Mouse (Mus musculus) urinary bladder, postnatal 4 days (tissue): ENCODE results near the gene Gtf2f2.

Source experiments
- DNase-seq, 2 experiments: peaks; one replicate each; pipeline ENCODE4 v3.0.0; 2021 to 2022; ENCODE audit warnings: low spot score in 2 of 2

The Gtf2f2 gene

GRCm38 (mm10) chr14:76010102-76011061 lies at the start of gene Gtf2f2:
TSS of gene Gtf2f2 (minus strand) at chr14:76010865.
- peak; percentile 93 to 96 for DNase-seq

DNA sequence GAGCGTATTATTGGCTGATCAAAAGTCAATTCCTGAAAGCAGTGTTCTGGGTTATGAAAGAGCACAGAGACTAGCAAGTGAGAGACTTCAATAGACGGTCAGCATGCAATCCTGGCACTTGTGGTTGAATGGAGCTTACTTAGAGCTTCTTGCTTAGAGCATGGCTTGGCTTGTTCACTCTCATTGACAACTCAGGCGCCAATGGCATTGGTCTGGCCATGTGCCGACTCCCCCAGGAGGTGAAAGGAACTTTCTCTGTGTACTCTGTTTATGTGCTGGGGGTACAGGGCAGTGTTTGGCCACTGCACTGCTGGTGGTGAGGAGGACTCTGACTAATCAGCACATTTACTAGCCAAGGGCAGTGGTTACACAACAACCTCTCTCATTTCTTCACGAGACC lies 48.8 kb upstream of the Gtf2f2 start:
- DNase-seq = no peak

- DNase-seq = no peak
These were observed 43.1 kb upstream of the Gtf2f2 start for GRCm38 (mm10) chr14:76053726-76054125.

GRCm38 (mm10) chr14:76051966-76052365 lies 41.3 kb upstream of the Gtf2f2 start:
- DNase-seq = no peak

- no peak for DNase-seq
These were observed 35.1 kb upstream of the Gtf2f2 start for GRCm38 (mm10) chr14:76045767-76046166.

GRCm38 (mm10) chr14:76044164-76044557 lies 33.5 kb upstream of the Gtf2f2 start:
- no peak for DNase-seq

DNA sequence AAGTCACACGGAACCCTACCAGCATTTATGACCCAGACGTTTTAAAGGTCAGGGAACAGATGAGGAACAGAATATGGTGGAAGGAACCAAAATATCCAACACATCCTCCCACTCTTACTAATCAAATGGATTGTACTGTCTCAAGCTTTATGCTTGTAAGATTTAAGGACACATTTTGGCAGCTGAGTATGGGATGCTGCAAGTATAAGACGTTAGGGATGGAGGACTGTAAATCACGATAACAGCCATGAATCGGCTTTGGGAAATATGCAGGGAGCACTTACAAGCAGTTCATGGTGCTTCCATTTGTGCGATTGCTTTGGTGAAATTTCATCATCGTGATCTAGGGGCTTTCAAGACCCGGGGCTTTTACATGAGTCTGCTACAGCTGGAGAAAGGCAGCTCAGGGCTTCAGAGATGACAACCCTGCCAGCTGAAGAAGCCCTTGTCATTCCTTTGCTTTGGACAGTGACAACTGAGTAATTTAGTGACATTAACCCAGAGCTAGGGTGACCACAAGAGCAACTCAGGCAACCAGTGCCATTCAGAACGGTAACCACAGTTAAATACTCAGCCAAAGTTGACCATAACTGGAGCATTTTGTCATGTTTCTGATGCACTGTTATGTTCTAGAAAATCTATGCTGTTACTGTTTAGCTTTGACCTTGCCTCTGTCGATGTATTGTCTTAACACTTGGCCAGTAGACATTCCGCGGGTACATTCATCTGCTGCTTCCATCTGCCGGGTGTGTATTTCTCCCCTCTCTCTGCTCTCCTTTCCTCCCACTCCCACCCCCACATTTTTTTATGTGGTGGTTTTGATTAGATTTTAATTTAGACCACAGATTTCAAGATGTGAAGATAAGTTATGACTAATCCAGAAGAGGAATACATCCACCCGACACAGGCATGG lies 32.8 kb upstream of the Gtf2f2 start:
- no peak for DNase-seq

DNA sequence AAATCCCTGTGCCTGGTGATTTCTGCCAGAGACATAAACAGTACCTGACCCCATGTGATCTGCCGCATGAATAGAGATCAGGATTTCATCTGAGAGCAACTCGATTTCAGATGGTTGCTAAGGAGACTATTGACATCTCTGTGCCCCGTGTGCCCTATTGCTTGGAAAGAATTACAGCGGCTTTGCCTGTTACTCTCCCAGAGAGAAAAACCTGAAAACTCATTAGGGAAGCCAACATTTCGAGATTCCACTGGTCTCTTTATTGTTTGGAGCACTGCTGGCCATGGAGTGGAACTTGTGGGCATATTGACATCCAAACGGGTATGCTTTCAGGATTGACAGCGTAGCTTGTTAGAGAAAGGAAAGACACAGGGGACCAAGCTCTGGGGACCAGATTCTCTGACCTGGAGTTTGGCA lies 22.6 kb upstream of the Gtf2f2 start:
- no peak for DNase-seq

GRCm38 (mm10) chr14:76032671-76033136 lies 22.0 kb upstream of the Gtf2f2 start:
- DNase-seq = no peak

DNA sequence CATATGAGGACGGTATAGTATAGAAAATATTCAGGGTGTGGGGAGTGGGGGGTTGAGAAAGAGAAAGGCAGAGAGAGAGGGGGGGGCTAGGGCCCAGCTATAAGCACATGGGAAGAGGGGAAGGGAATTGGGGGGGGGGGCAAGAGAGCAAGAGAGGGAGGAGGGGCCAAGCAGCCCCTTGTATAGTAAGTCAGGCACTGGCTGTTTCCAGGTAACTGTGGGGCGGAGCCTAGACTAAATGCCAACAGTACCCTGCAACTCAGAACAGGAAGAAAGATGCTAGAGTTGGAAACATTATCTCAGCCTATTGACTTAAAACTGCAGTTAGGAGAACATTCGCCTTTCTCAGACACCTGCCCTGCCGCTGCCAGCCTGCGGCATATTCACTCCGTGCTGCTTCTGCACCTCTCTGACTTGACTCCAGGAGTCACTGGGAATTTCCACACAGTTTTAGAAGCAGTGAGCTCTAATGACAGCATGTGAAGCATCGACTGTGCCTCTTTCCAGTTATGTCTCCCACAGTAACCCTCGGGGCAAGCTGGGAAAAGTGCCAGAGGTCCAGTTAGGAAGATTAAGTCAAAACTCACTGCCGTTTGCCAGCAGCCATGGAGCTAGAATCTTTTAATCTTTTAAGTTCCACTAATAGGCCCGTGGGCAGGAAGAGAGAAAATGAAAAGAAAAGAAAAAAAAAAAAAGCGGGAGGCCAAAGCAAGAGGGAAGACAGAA lies 20.6 kb upstream of the Gtf2f2 start:
- DNase-seq = no peak

- DNase-seq = no peak
These were observed 14.0 kb upstream of the Gtf2f2 start for GRCm38 (mm10) chr14:76024641-76025040.

DNA sequence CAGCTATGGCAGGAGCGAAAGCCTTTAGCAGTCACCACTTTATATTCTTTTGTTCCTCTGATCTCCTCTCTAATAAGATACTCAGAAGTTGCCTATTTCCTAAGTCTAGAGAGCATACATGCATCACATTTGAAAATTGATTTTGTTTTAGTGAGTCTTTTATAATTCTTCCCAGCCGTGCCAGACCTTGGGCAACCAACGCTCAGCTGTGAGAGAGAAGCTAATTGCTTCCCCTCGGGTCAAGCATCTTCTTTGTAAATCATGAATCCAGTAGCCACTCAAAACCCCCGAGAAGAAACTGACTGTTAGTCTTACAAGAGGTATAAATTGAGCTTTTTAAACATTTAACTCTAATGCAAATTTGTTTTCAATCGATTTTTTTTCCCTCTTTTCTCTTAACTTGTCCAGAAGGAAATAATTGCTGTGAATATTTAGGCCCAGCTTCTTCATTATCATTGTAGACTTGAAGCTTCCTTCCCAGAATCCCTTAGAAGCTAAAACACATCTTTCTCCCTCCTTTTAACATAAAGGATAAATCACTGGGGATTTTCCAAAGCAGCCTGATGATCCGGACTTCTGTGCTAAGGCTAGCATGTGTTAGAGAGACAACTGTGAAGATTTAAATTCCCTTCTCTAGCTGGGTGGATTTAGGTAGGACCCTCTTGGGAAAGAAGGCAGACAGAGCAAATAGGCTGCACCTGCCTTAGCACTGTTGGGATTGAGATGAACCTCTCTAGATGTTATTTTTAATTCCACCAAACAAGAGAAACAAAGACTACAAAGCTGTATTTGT lies 10.5 kb upstream of the Gtf2f2 start:
- DNase-seq = no peak

GRCm38 (mm10) chr14:76020259-76020785 lies 9.7 kb upstream of the Gtf2f2 start:
- DNase-seq = no peak

GRCm38 (mm10) chr14:76017785-76018490 lies 7.3 kb upstream of the Gtf2f2 start:
- no peak for DNase-seq

- DNase-seq = no peak
These were observed 3.7 kb upstream of the Gtf2f2 start for GRCm38 (mm10) chr14:76014331-76014730.

GRCm38 (mm10) chr14:76011062-76011457 lies 395 bp upstream of the Gtf2f2 start:
- no peak for DNase-seq

DNA sequence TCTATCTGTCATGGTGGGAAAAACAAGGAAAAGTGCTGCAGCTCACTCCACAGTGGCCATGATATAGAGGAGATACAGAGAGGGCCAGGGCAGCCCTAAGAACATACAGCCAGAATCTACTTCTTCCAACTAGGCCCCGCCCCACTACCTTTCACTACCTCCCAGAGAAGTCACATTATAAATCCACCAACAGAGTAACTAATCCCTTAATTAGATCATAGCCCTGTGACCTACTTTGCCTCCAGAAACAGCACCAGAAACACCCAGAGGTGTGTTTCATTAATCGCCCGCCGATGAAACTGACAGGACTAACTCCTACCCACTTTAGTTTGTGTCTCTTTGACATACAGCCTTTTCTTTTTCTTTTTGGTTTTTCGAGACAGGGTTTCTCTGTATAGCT lies 1.5 kb downstream of the Gtf2f2 start:
- DNase-seq = no peak

GRCm38 (mm10) chr14:76008174-76008573 lies 2.5 kb downstream of the Gtf2f2 start:
- DNase-seq = no peak

DNA sequence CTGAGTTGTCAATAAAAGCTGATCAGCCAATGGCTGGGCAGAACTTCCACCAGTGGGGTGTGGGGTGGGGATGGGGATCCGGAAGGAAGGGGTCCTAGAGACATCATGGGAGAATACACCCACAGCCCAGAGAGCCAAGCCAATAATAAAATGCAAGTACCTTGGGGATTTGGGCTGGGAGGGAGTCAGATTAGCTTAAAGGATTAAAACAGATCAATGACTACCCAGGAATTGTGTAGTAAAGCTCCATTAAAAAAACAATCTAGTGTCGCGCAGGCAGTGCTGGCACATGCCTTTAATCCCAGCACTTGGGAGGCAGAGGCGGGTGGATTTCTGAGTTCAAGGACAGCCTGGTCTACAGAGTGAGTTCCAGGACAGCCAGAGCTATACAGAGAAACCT lies 5.7 kb downstream of the Gtf2f2 start:
- DNase-seq = no peak

DNA sequence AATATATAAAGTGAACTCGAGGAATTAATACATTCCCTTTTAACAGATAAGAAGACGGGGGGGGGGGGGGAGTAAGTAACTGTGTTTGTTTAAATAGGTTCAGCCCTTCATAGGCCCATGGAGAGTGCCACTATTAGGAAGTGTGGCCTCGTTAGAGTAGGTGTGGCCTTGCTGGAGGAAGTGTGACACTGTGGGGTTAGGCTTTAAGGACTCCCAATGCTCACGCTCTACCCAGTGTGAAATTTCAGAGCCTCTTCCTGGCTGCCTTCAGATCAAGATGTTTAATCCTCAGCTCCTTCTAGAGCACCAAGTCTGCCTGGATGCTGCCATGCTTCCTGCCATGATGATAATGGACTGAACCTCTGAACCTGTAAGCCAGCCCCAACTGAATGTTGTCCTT lies 8.9 kb downstream of the Gtf2f2 start:
- DNase-seq = peak in 1 of 2 experiments; percentile 8
